Mouse (Mus musculus) frontal cortex, postnatal 14 days (tissue): ENCODE data around the gene Laptm5.

Source experiments
- DNase-seq, 2 experiments: peaks; one replicate each; pipeline ENCODE4 v3.0.0; 2022; ENCODE audit warnings: low spot score in 2 of 2

Gene Laptm5

GRCm38 (mm10) chr4:130920951-130921693, 8.2 kb downstream of the Laptm5 start:
- no peak for DNase-seq

GRCm38 (mm10) chr4:130921986-130922385, 9.1 kb downstream of the Laptm5 start:
- DNase-seq: no peak

- no peak for DNase-seq
Observed at GRCm38 (mm10) chr4:130926274-130926673, 13.3 kb downstream of the Laptm5 start.

- DNase-seq: no peak
Observed at GRCm38 (mm10) chr4:130927821-130928220, 14.9 kb downstream of the Laptm5 start.

- DNase-seq: no peak
Observed at GRCm38 (mm10) chr4:130942644-130943043, 29.7 kb downstream of the Laptm5 start.

- DNase-seq: no peak
Observed at GRCm38 (mm10) chr4:130944112-130944511, 31.2 kb downstream of the Laptm5 start, which contains the start of gene Matn1. Gene Matn1 (plus strand): TSS chr4:130944385.

GRCm38 (mm10) chr4:130944779-130945178, 31.9 kb downstream of the Laptm5 start:
- DNase-seq: no peak

- no peak for DNase-seq
Observed at GRCm38 (mm10) chr4:130947094-130947647, 34.2 kb downstream of the Laptm5 start.

GRCm38 (mm10) chr4:130949821-130950384, 37.0 kb downstream of the Laptm5 start:
- no peak for DNase-seq

- no peak for DNase-seq
Observed at GRCm38 (mm10) chr4:130952531-130952930, 39.6 kb downstream of the Laptm5 start.

- DNase-seq: no peak
Observed at GRCm38 (mm10) chr4:130957156-130957555, 44.2 kb downstream of the Laptm5 start.

- no peak for DNase-seq
Observed at GRCm38 (mm10) chr4:130958812-130959211, 45.9 kb downstream of the Laptm5 start.

GRCm38 (mm10) chr4:130959678-130960077, 46.8 kb downstream of the Laptm5 start:
- DNase-seq: no peak

GRCm38 (mm10) chr4:130960118-130960734, 47.3 kb downstream of the Laptm5 start:
- DNase-seq: peak; percentile 68 to 92

- DNase-seq: no peak
Observed at GRCm38 (mm10) chr4:130971278-130971677, 58.4 kb downstream of the Laptm5 start.

- DNase-seq: no peak
Observed at GRCm38 (mm10) chr4:130972421-130972829, 59.5 kb downstream of the Laptm5 start.

GRCm38 (mm10) chr4:130973332-130974263, 60.7 kb downstream of the Laptm5 start:
- DNase-seq: peak; percentile 34 to 44

- DNase-seq: no peak
Observed at GRCm38 (mm10) chr4:130978981-130979380, 66.1 kb downstream of the Laptm5 start.

GRCm38 (mm10) chr4:130984416-130985182, 71.7 kb downstream of the Laptm5 start:
- DNase-seq: peak in 1 of 2 experiments; percentile 11
